Mouse (Mus musculus): ENCODE results near the gene Ttc37.

Ttc37 gene

DNA sequence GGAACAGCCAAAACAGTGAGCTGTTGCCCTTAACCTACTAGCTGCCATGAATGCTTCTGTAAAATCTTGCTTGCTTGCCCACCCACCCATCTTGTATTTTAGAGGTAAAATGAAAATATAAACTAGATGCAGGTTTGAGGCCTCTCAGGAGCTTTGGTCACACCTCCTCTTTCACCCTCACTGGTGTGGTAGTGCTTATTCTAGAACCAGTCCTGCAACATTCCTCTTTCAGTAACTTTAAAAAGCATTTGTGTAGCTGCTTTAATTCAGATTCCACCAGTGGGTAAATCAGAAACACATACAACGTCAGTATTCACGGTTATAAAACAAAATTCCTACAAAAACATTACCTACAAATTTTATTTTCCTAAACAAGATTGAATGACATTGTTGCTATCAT is 62.1 kb downstream of the Ttc37 start:
- no peak for DNase-seq

DNA sequence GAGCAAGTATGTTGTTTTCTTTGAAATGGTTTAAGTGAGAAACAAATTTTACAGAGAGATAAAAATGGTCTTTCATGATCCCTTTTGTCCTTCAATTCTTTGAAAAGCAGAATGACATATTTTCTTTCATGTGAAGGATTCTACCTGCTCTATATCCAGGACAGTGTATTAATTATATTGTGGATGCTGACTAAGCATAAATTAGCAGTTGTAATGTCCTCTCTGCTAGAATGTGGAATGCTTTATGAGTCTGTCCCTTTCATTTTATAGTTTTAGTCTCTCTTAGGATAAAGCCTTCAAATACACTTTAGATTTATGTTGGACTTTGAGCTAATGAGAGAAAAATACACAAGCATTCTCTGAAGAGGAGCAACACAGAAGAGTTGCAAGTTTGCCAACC is 75.8 kb downstream of the Ttc37 start:
- DNase-seq, result no peak

DNA sequence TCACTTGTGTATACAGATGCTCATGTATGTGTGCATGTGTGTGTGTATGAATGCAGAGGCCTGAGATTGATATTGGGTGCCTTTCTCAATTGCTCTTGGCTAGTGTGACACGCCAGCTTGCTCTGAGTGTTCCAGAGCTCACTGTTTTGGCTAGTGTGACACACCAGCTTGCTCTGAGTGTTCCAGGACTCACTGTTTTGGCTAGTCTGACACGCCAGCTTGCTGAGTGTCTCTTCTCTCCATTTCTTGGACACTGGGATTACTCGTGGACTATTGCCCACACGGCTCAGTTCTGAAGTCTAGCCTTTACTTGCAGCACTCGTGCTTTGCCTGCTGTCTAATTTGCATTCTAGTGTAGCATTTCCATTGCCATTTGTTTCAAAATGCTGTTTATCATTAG is 80.2 kb downstream of the Ttc37 start:
- no peak for DNase-seq

DNA sequence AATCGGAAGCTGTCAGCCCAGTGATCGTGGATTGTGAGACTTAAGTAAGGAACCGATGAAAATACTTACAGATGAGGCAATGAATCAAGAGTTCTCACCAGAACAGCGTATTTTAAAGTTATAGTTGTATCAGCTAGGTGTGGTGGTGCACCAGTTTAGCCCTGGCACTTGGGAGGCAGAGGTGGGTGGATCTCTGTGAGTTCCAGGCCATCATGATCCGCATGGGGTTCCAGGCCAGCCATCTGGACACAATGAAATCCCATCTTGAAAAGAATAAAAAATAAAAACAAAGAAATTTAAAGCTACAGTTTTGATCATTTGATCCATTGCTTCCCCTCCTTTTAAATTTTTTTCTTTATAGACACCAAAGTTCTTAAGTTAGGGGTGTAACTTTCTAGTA is 89.1 kb downstream of the Ttc37 start:
- DNase-seq, result no peak

DNA sequence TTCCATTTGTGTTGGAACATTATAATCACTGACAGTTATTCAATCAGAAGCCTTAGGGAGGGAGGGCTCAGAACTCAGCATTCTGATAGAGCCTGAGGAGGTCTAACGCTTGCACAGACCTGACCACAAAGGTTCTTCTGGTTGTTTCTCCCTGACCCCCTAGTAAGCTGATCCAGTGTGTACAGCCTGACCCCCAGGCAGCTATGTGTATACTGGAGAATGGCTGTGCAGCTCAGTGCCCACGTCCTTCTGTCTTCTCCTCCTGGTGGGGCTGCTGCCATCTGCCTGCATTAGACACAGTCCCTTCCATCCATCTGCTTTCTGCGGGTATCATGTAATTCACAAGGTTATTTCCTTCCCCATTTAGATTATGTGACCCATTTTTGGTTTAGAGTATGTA is 90.7 kb downstream of the Ttc37 start:
- DNase-seq, result no peak

DNA sequence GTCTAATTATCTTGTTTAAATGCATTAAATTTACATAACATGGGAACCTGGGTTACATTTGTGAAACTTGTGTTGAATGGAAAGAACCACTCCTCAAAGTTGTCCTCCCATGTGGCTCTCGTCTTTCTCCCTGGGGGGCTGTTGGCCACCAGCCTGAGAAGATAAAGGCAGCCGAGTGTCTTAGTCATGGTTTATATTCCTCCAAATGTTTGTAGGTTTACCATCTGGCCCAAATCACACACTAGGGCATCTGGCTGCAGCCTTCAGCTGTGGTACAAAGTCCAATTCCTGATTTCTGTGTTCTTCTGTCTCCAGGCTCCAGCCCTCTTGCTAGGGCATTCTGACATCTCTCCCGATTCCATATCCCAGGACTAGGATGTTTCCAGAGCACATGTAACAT is 91.7 kb downstream of the Ttc37 start:
- DNase-seq, result no peak

DNA sequence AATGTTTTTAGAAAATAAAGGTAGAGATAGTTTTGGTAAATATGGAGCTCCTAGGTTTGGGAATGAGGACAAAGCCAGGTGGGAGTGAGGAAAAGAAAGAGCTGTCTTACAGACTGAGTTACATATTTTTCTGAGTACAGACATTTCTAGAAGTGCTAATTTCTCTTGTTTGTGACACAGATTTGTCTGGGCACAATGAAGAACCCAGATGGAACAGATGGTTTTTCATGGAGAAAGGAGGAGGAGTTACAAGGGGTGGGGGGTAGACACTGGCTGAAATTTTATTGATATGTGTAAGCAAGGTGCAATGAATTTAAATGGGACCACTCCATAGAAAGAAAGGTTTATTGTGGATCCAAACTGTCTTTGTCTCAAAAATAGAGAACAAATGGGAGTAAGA is 96.4 kb downstream of the Ttc37 start:
- no peak for DNase-seq

DNA sequence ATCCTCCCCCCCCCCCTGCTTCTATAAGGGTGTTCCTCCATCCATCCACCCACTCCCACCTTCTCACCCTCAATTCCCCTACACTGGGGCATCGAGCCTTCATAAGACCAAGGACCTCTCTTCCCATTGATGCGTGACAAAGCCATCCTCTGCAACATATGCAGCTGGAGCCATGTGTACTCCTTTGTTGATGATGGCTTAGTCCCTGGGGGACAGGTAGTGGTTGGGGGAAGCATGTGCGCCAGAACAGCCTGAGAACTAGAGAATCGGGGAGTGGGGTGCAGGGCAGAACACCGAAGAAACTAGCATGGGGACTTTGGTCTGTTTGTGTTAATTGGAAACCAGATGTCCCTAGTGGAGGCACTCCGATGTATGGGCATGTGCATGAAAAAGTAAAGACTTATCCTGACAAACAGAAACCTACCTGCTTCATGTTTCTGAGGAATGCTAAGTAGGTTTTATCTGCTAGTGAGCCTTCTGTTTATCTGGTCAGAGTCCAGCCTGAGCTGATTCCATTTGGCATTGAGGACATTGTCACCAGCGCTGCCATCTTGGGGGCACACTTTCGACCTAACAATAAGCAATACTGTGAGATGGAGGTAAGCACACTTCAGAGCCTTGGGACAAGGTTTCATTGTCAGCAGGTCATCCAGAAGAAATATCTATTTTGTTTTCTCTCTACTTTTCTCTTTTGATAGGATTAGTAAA is 97.1 kb downstream of the Ttc37 start:
- DNase-seq, result no peak

DNA sequence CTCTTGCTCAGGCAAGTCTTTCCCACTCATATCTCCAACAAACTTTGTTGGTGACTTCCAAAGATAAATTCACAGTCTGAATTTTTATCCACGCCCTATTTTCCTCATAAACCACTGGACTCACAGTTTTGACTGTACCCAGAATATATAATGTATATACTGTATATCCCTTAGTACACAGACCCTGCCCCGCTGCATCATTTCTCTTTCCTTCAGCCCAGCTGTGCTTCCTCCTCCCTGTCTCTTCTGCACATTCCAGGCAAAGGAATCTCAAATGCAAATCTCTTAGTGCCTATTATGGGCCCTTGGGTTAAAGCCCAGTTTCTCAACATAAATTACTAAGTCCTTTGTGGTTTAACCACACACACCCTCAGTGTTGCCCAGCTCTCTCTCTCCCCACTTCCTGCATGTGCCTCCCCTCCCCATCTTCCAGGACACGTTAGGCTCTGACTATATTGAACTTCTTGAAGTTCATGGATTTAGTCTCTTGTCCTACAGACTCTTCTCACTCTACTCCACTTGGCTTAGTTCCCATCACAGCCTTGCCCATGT is 98.8 kb downstream of the Ttc37 start:
- no peak for DNase-seq

DNA sequence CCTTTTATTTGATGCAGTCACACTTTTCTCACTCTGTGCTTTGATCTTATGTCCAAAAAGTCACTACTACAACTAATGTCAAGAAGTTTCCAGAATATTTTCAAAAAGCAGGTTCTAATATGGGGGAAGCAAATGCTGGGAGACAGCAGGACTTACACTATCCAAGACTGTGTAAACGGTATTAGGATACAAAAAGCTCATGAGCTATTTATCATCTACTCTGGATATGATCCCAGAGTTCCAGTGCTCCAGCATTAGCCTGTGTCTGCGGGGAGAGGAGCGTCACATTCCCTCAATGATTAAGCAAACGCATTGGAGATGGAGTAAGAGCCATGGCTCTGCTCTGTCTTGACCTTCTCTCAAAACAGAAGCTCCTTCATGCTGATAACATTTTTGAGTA is 101.4 kb downstream of the Ttc37 start:
- no peak for DNase-seq

DNA sequence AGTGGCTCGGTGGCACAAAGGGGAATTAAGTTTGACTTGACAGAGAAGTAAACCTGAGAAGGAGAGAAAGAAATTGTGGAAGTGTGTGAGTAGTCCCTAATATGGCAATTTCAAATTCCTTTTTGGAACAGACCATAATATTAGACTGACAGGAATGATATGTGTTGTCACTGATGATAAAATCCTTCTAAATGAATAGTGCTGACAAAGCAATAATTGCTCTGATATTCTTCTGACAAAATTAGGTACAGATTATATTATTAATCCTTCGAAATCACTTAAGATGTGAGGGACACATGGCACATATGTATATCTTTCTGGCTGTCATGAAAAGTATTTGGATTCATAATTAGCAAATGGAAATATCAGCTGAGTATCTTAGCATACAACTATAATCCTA is 116.4 kb downstream of the Ttc37 start:
- DNase-seq, result no peak

DNA sequence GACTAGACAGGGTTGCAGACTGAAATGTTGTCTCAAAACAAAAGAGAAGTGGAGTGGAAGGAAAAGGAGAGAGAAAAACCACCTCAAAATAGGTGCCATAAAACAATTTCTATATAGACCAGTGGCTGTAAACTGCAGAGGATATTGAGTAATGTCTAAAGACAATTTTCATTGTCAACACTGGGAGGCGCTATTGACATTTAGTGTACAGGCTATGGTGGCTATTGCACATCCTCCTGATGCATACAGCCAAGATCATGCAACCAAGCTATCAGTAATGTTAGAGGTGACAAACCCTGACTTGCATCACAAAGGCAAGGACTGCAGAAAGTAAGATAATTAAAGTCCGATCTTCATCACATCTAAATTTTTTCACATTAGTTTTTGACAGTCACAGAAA is 116.9 kb downstream of the Ttc37 start:
- no peak for DNase-seq

All from kidney, adult 18-20 months (tissue).